Mouse (Mus musculus) kidney, postnatal 0 days (tissue): Measurements from ENCODE around the gene Olfr549. TPM values are rescaled to one million over a fixed set of nuclear protein-coding genes. Genes with fewer than 3 reads are reported as not detected.

Source experiments
- ATAC-seq: fragments of 200-750 bp; cut with Nextera tagmentation; replicated peaks from 2 replicates; pipeline ENCODE4 v1.8.0; 2017; ENCODE audit warnings: low read depth, moderate number of reproducible peaks, moderate TSS enrichment, moderate library complexity; ENCODE audit not compliant: low FRiP score
- DNase-seq: peaks from one replicate; pipeline ENCODE4 v3.0.0-alpha.2; 2016; ENCODE audit warnings: low spot score
- H3K27ac ChIP-seq: fragments of 300-500 bp; sonication (generic); 2 replicates; pipeline ENCODE4 v1.5.1; 2014; ENCODE audit warnings: mild to moderate bottlenecking
- H3K27me3 ChIP-seq: fragments of 300-500 bp; sonication (generic); 2 replicates; pipeline ENCODE4 v1.6.1; 2014; ENCODE audit warnings: low read length, mixed read lengths; ENCODE audit not compliant: insufficient read depth
- H3K36me3 ChIP-seq: fragments of 300-500 bp; sonication (generic); 2 replicates; pipeline ENCODE4 v1.6.1; 2014; ENCODE audit warnings: low read length, mixed read lengths; ENCODE audit not compliant: insufficient read depth
- H3K4me1 ChIP-seq: fragments of 300-500 bp; sonication (generic); replicated peaks from 2 replicates; pipeline ENCODE4 v1.6.1; 2014; ENCODE audit warnings: antibody characterized with exemption, low read length, mixed read lengths; ENCODE audit not compliant: insufficient read depth
- H3K4me2 ChIP-seq: fragments of 300-500 bp; sonication (generic); 2 replicates; pipeline ENCODE4 v1.6.1; 2014; ENCODE audit warnings: mild to moderate bottlenecking, low read length, moderate library complexity, mixed read lengths
- H3K4me3 ChIP-seq: fragments of 300-500 bp; sonication (generic); replicated peaks from 2 replicates; pipeline ENCODE4 v1.5.1; 2014; ENCODE audit warnings: low read depth, low read length
- H3K9ac ChIP-seq: fragments of 300-500 bp; sonication (generic); 2 replicates; pipeline ENCODE4 v1.6.1; 2014; ENCODE audit warnings: low read depth, low read length
- H3K9me3 ChIP-seq: fragments of 300-500 bp; sonication (generic); replicated peaks from 2 replicates; pipeline ENCODE4 v1.6.1; 2016; ENCODE audit warnings: low read length, inconsistent platforms, mixed read lengths
- CTCF ChIP-seq: IDR thresholded peaks from 2 replicates; pipeline ENCODE4 v1.5.1; 2016; ENCODE audit warnings: antibody characterized with exemption, low read depth, mild to moderate bottlenecking, moderate library complexity
- WGBS: fragments of 180-500 bp; shearing (Covaris S2); extraction: QIAGEN DNeasy Blood & Tissue Kit; methylation state at CpG from one replicate; pipeline ENCODE4 v1.1.7; 2014; 5-methylcytosine and 5-hydroxymethylcytosine counted together
- polyA plus RNA-seq: library from polyadenylated mRNA; unstranded; fragments of >200 nt; fragmentation: Nextera tagmentation; extraction: Ambion mirVana; gene quantifications from 2 replicates; pipeline ENCODE4 v1.2.1, GENCODE M21; 2015

The Olfr549 gene
- polyA plus RNA-seq, 1 experiment from 2014 or later: not detected

DNA sequence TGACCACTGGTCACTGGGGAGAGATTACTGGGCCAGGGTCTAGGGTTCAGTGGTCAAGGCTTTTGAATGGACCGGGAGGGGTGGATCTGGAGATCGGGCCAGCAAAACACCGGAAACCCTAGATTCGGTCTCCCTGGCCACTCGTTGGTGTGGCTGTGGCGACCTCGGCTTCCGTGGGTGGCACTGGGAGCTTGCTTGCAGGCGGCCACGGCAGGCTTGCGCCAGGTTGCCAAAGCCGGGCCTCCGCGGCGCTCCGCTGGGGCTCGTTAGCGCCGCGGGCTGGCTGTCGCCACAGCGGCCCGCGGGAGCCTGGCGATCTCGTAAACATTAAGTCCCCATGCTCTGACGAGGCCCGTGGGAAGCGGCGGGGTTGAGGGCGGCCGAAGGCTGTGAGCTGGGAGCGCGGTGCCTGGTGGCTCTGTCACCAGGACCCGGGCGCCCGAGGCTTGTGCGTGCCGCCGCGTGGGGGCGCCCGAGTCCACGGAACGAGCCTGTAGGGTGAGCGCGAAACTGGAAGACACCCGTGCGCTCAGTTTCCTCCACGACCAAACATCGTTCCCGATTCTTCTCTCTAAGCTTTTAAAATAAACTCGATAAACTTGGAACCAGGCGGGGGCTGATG is 36.7 kb upstream of the Olfr549 start:
- WGBS: 0% methylated on average over 54 of the region's 54 CpGs
- Histone ChIP-seq H3K27me3 (0 out of 2 replicates have a peak, but pooled peaks cover 3% of the 10 kb centered on the region), H3K4me2 (peak overlapping the region; percentile 97), H3K9ac (peak overlapping the region; percentile 56; the same call in 1 of the 2 replicates), H3K9me3 (no peaks in the 10 kb centered on the region), H3K4me3 (peak overlapping the region; percentile 47), H3K4me1 (no peaks in the 10 kb centered on the region; the same call in 1 of the 2 replicates), H3K27ac (no peak overlapping the region), H3K36me3 (no peaks in the 10 kb centered on the region)
- peak; percentile 88 for DNase-seq
- ATAC-seq: peak; percentile 94
- TF ChIP-seq CTCF: peak; percentile 89

DNA sequence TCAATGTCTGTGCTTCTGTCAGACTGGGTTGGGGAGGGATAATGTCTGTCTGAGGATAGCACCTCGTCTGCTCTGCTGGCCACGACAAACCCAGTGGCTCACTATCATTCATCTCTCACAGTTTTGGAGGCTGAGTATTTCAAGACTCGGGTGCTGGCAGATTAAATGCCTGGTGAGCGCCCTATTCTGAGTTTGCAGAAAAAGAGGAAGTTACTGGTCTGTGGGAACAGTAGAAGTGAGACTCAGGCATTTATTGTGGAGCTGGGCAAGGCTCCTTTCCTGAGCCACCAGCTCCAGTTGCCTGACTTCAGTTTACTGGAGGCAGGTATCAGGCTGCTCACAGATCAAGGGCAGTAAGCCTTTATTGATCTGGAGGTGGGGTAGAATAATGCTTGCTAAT is 35.5 kb upstream of the Olfr549 start:
- no peak overlapping the region for H3K4me2 ChIP-seq
- H3K27ac ChIP-seq: no peak overlapping the region
- 0 out of 2 replicates have a peak, but pooled peaks cover 3% of the 10 kb centered on the region for H3K27me3 ChIP-seq
- 69% methylated on average over 4 of the region's 4 CpGs for WGBS
- H3K4me1 ChIP-seq: no peaks in the 10 kb centered on the region; the same call in 1 of the 2 replicates
- H3K4me3 ChIP-seq: no peak overlapping the region
- ATAC-seq: no peak
- no peak for TF ChIP-seq CTCF
- H3K9me3 ChIP-seq: no peaks in the 10 kb centered on the region
- no peaks in the 10 kb centered on the region for H3K36me3 ChIP-seq
- H3K9ac ChIP-seq: no peak overlapping the region
- DNase-seq: no peak

DNA sequence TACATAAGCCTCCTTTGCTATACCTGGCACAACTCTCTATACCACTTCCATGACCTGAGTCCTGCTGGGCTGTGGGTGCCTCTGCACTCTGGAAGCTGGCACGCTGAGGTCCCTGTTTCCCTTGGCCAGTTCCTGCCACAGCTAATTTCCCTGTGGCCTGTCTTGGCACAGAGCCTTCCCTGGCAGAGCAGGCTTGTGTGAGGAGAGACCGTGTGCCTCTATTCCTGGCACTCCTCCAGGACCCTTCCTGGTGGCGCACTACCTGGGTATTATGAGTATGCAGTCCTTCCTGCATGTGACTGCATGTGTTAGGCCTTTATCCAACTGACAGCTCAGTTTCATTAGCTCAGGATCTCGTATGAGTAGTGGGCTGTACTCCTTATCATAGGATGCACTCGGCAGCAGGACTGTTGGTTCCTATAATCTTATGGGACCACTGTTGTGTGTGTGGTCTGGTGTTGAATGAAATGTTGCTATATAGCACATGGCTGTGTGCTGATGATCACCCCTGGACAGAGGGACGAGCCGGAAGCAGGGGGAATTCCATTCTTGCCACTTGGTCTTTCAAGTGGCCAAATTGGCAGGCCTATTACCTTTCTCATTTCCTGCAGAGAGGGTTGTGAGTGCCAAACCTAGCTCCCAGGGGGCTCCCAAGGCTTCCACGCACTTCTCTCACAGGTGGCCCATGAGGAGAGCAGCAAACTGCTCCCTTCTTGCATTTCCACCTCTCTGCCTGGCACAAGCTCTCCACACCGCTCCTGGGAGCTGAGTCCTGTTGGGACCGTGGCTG is 33.2 kb upstream of the Olfr549 start:
- ATAC-seq: no peak
- no peaks in the 10 kb centered on the region for H3K9me3 ChIP-seq
- H3K27me3 ChIP-seq: 0 out of 2 replicates have a peak, but pooled peaks cover 3% of the 10 kb centered on the region
- peak; percentile 2 for DNase-seq
- no peak overlapping the region for H3K4me2 ChIP-seq
- H3K9ac ChIP-seq: no peak overlapping the region
- WGBS: 61% methylated on average over 10 of the region's 10 CpGs
- no peak for TF ChIP-seq CTCF
- no peaks in the 10 kb centered on the region for H3K36me3 ChIP-seq
- H3K4me1 ChIP-seq: no peaks in the 10 kb centered on the region; the same call in 1 of the 2 replicates
- H3K27ac ChIP-seq: no peak overlapping the region
- no peak overlapping the region for H3K4me3 ChIP-seq

DNA sequence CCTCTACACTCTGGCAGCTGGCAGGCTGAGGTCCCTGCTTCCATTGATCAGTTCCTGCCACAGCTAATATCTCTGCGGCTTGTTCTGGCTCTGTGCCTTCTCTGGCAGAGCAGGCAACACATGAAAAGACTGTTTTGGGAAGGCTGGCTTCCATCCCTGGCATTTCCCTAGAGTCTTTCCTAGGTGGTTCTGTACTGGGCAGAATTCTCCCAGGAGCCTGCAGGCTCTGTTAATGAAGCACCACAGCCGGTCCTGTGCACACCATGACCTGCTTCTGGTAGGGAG is 32.7 kb upstream of the Olfr549 start:
- Histone ChIP-seq H3K27ac (no peak overlapping the region), H3K4me2 (no peak overlapping the region), H3K27me3 (0 out of 2 replicates have a peak, but pooled peaks cover 3% of the 10 kb centered on the region), H3K36me3 (no peaks in the 10 kb centered on the region), H3K4me3 (no peak overlapping the region), H3K9ac (no peak overlapping the region), H3K4me1 (no peaks in the 10 kb centered on the region; the same call in 1 of the 2 replicates), H3K9me3 (no peaks in the 10 kb centered on the region)
- WGBS: 76% methylated on average over 2 of the region's 2 CpGs
- no peak for TF ChIP-seq CTCF
- no peak for DNase-seq
- ATAC-seq: no peak

DNA sequence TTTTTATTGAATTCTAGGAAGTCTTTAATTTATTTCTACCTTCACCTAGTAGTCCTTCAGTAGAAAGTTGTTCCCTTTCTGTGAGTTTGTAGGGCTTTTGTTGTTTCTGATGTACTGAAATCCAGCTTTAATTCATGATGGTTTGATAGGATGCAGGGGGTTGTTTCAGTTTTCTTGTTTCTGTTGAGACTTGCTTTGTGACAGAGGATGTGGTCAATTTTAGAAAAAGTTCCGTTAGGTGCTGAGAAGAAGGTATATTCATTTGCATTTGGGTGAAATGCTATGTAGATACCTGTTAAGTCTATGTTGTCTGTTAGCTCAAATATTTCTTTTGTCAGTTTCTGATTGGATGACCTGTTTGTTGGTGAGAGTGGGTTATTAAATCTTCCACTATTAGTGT is 20.6 kb upstream of the Olfr549 start:
- WGBS: 84% methylated on average over 1 of the region's 1 CpGs
- ATAC-seq: no peak

DNA sequence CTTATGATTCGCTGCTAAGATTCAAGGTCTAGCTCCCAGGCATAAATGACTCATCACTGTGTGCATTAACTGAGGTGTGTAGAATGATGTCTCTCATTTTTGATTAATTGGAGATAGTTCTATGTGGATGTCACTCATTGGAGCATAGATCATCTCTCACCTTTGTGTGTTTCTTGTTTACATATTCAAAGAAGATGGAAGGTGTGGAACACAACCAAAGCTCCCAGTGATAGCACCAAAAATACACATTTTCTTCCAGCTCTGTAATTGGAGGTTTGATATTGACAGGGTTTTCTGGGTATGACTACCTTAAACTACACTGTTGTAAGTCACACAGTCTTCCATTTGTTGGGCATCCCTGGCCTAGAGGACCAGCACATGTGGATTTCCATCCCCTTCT is 15.2 kb upstream of the Olfr549 start, which contains the start of gene Olfr547:
Gene Olfr547, plus strand, starts transcription at position 301 of the 400 bp plus-strand sequence.
- no peak for ATAC-seq
- no peak within 1 kb of the TSS for H3K4me3 ChIP-seq
- 76% methylated on average over 1 of the region's 1 CpGs for WGBS

More for the DNA sequence above, 20.6 kb upstream of the Olfr549 start:
- H3K4me3 ChIP-seq: no peak overlapping the region
- H3K36me3 ChIP-seq: no peaks in the 10 kb centered on the region
- no peak for DNase-seq
- H3K27me3 ChIP-seq: no peaks in the 10 kb centered on the region
- no peak overlapping the region for H3K9ac ChIP-seq
- TF ChIP-seq CTCF: no peak
- no peaks in the 10 kb centered on the region for H3K9me3 ChIP-seq
- no peak overlapping the region for H3K4me2 ChIP-seq
- no peak overlapping the region for H3K27ac ChIP-seq
- no peaks in the 10 kb centered on the region for H3K4me1 ChIP-seq

More for the DNA sequence above, 15.2 kb upstream of the Olfr549 start, which contains the start of gene Olfr547:
- H3K9me3 ChIP-seq: no peaks in the 10 kb centered on the region
- H3K36me3 ChIP-seq: no peaks in the 10 kb centered on the region
- H3K27ac ChIP-seq: no peak within 1 kb of the TSS
- H3K9ac ChIP-seq: no peak within 1 kb of the TSS
- DNase-seq: no peak
- TF ChIP-seq CTCF: no peak
- H3K4me1 ChIP-seq: no peaks in the 10 kb centered on the region
- H3K27me3 ChIP-seq: no peaks in the 10 kb centered on the region
- H3K4me2 ChIP-seq: no peak within 1 kb of the TSS
